Mouse (Mus musculus): ENCODE measurements at regions not wholly inside any gene's neighbourhood (a gene's known extent, or its start where the extent isn't known, plus 50 kb on each side); places are given as distances from the start of the nearest gene placed in this dataset.

DNA sequence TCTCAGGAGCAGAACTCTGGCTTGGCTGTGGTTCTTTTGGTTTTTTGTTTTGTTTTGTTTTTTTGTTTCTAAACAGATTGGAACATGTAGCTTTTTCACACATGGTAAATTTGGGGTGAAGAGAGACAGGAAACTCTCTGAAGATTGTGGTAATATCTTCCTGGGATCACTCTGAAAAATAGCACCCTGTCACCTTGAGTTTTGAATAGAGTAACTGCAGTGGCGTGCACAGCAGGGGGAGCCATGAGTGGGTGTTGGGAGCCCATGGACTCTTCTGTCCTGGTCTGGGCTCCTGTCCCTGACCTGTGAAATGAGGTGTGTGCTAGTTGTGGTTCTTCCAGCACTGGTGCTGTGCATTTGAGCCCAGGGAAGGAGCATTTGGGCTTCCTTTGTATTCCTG lies 241.8 kb upstream of the Id2 start:
- TF ChIP-seq GATA1 (IDR thresholded peaks at IDR 0.05; ENCODE audit: borderline replicate concordance, low read length) (no peak), FLI1 (IDR thresholded peaks at IDR 0.05; ENCODE audit: low read length) (no peak)

Data from megakaryocyte, embryonic 14.5 days (primary cell).